Mouse (Mus musculus) testis, adult 2 months (tissue): ENCODE measurements around the gene Col9a2. TPM values are rescaled to one million over a fixed set of nuclear protein-coding genes. Genes with fewer than 3 reads are reported as not detected.
A peak's percentile ranks its signal among the peaks of the same experiment; 100 is the strongest.

Source experiments
- H3K27ac ChIP-seq: fragments of 200-500 bp; 2 replicates; pipeline ENCODE4 v1.5.1; 2012; ENCODE audit warnings: low read depth, low read length; ENCODE audit not compliant: control insufficient read depth, insufficient read depth
- H3K27me3 ChIP-seq: fragments of 200-500 bp; 2 replicates; pipeline ENCODE4 v1.6.1; 2012; ENCODE audit warnings: mild to moderate bottlenecking, low read length, moderate library complexity; ENCODE audit not compliant: control insufficient read depth, insufficient read depth
- H3K36me3 ChIP-seq: fragments of 200-500 bp; 2 replicates; pipeline ENCODE4 v1.6.1; 2012; ENCODE audit warnings: mild to moderate bottlenecking, low read length; ENCODE audit not compliant: control insufficient read depth, insufficient read depth
- H3K4me1 ChIP-seq: fragments of 200-500 bp; 2 replicates; pipeline ENCODE4 v1.6.1; 2012; ENCODE audit warnings: low read length; ENCODE audit not compliant: control insufficient read depth, insufficient read depth
- H3K4me3 ChIP-seq: fragments of 200-500 bp; 2 replicates; pipeline ENCODE4 v1.5.1; 2012; ENCODE audit warnings: low read depth, mild to moderate bottlenecking, low read length, moderate library complexity, mixed read lengths; ENCODE audit not compliant: control insufficient read depth
- CTCF ChIP-seq: fragments of 200-500 bp; IDR thresholded peaks from 2 replicates; pipeline ENCODE4 v1.5.1; 2012; ENCODE audit warnings: low read depth, mild to moderate bottlenecking, inconsistent platforms, low read length, moderate library complexity; ENCODE audit not compliant: control insufficient read depth, insufficient read depth, insufficient replicate concordance
- POLR2A ChIP-seq: fragments of 200-500 bp; IDR thresholded peaks from 2 replicates; pipeline ENCODE4 v1.6.1; 2012; ENCODE audit warnings: low read depth, mild to moderate bottlenecking, inconsistent platforms, low read length, moderate library complexity; ENCODE audit not compliant: control insufficient read depth
- polyA plus RNA-seq: library from polyadenylated mRNA; depleted of rRNA; stranded (reverse); fragments of >200 nt; gene quantifications from 2 replicates; pipeline ENCODE4 v1.2.3, GENCODE M21; 2012

Gene Col9a2
- polyA plus RNA-seq, 1 experiment: 0.10 TPM

- Histone ChIP-seq H3K4me1 (peaks cover 6% of the 10 kb centered on the region), H3K36me3 (no peaks in the 10 kb centered on the region), H3K4me3 (no peak overlapping the region), H3K27me3 (no peaks in the 10 kb centered on the region), H3K27ac (no peak overlapping the region)
- TF ChIP-seq CTCF (no peak), POLR2A (no peak)
Measured at GRCm38 (mm10) chr4:121015268-121015659, 23.9 kb upstream of the Col9a2 start.

GRCm38 (mm10) chr4:121016021-121016898, 22.9 kb upstream of the Col9a2 start:
- peak overlapping the region; percentile 99 for H3K4me3 ChIP-seq
- H3K27me3 ChIP-seq: no peaks in the 10 kb centered on the region
- no peaks in the 10 kb centered on the region for H3K36me3 ChIP-seq
- H3K4me1 ChIP-seq: peaks cover 6% of the 10 kb centered on the region
- TF ChIP-seq CTCF: no peak
- no peak for TF ChIP-seq POLR2A
- peak overlapping the region; percentile 61 for H3K27ac ChIP-seq

GRCm38 (mm10) chr4:121016928-121017657, 22.1 kb upstream of the Col9a2 start, which contains the start of gene Smap2:
Gene Smap2 (minus strand): TSS chr4:121017247.
- H3K4me1 ChIP-seq: peaks cover 6% of the 10 kb centered on the region
- H3K36me3 ChIP-seq: no peaks in the 10 kb centered on the region
- TF ChIP-seq CTCF (peak; percentile 55; the same call in 1 of the 2 replicates), POLR2A (peak; percentile 90)
- no peaks in the 10 kb centered on the region for H3K27me3 ChIP-seq
- peak within 1 kb of the TSS; percentile 99 for H3K4me3 ChIP-seq
- peak within 1 kb of the TSS; percentile 77 for H3K27ac ChIP-seq

- TF ChIP-seq CTCF: no peak
- no peak for TF ChIP-seq POLR2A
- Histone ChIP-seq H3K36me3 (no peaks in the 10 kb centered on the region), H3K4me3 (no peak overlapping the region), H3K27ac (no peak overlapping the region), H3K27me3 (no peaks in the 10 kb centered on the region), H3K4me1 (peaks cover 6% of the 10 kb centered on the region)
Measured at GRCm38 (mm10) chr4:121018250-121018649, 20.9 kb upstream of the Col9a2 start.

- Histone ChIP-seq H3K36me3 (no peaks in the 10 kb centered on the region), H3K4me3 (no peak overlapping the region), H3K4me1 (peaks cover 6% of the 10 kb centered on the region), H3K27ac (no peak overlapping the region), H3K27me3 (no peaks in the 10 kb centered on the region)
- no peak for TF ChIP-seq POLR2A
- no peak for TF ChIP-seq CTCF
Measured at GRCm38 (mm10) chr4:121020040-121020790, 19.0 kb upstream of the Col9a2 start.

- Histone ChIP-seq H3K36me3 (no peaks in the 10 kb centered on the region), H3K4me3 (no peak overlapping the region), H3K27me3 (no peaks in the 10 kb centered on the region), H3K4me1 (no peaks in the 10 kb centered on the region; the same call in 1 of the 2 replicates), H3K27ac (no peak overlapping the region)
- no peak for TF ChIP-seq POLR2A
Measured at GRCm38 (mm10) chr4:121021911-121022310, 17.3 kb upstream of the Col9a2 start.

GRCm38 (mm10) chr4:121023464-121023863, 15.7 kb upstream of the Col9a2 start:
- Histone ChIP-seq H3K4me1 (no peaks in the 10 kb centered on the region; the same call in 1 of the 2 replicates), H3K27ac (no peak overlapping the region), H3K27me3 (no peaks in the 10 kb centered on the region), H3K4me3 (no peak overlapping the region), H3K36me3 (no peaks in the 10 kb centered on the region)
- TF ChIP-seq CTCF (no peak), POLR2A (no peak)
